Mouse (Mus musculus) WW6 (cell line): ENCODE measurements around the gene Rpl12.

Source experiments
- DNase-seq: peaks from one replicate; pipeline ENCODE4 v3.0.0-alpha.2; 2013; ENCODE audit warnings: low read depth, low spot score

Gene Rpl12

DNA sequence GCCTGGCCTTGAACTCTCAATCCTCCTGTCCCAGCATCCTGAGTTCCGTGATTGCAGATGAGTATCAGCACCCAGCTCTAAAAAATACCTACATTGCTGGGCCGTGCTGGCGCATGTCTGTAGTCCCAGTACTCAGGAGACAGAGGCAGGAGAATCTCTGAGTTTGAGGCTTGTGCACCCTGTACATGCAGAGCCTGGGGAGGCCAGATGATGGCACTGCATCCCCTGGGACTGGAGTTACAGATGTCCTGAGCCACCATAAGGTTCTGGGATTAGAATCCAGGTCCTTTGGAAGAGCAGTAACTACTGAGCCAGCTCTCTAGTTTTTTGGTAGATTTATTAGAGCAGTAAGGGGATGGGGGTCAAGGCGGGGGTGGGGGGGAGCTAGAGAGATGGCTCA lies 20.9 kb upstream of the Rpl12 start:
- DNase-seq, result no peak

DNA sequence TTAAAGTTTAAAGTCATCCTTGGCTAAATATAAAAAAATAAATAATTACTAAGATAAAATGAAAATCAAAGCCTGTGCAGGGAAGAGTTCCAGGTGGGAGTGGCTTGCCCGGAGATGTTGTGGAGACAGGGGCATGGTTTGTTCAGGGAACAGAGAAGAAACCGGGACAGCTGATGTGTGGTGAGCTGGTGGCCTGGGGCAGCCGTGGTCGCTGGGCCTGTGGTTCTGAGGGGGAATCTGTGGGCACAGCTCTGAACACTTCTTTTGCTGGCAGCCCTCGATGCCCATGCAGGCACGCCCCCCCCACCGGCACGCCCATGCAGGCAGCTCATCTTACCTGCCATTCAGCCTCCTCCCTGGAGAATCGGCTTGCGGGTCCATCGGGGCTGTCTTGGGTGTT lies 13.9 kb upstream of the Rpl12 start:
- no peak for DNase-seq

DNA sequence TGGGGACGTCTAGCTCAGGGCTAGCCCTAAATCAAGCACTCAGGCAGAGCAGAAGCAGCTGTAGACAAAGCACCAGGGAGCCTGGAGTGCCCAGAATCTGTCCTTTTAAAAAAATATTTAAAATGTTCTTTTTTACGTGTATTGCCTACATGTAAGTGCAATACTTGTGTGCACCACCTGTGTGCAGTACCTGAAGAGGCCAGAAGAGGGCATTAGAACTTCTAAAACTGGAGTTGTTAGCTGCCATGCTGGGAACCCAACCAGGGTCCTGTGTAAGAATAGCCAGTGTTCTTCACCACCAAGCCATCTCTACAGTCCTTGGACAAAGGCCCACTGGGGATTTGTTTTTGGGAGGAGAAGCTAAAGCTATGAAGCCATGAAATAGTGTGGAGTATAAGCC lies 6.8 kb upstream of the Rpl12 start:
- no peak for DNase-seq

DNA sequence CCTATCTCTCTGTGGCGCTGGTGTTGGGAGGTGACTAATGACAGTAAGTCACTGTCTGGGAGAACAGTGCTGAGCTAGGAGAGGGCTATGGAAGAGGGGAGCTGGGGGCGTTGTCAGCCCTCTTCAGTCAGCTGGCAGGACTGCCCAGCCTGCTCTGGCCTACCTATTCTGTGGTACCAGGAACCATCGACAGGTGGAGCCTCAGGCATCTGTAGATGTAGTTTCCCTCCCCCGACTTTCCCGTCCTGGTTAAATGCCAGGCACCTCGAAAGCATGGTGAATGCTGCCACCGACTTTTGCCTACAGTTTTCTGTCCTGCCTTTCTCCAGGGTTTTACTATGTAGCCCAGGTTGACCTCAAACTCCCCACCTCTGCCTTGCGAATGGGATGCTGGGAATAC lies 4.0 kb upstream of the Rpl12 start:
- DNase-seq, result no peak

DNA sequence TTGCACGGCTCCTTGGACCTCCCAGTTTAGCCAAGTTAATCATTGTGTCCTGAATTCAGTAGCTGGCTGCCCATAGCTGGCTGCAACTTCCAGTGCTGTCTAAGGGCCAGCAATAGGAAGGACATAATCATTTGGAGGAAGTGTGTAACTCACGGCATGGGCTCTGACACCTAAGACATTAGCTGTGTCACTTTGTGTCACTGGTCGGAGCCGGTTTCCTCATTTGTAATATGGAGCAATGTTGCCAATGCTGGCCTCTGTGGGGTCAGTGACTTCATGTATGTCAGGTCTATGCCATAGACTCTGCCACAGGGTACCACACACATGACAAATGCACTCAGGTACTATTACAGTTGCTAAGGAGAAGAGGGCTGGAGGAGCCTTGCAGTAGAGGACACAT lies 1.1 kb upstream of the Rpl12 start:
- no peak for DNase-seq

DNA sequence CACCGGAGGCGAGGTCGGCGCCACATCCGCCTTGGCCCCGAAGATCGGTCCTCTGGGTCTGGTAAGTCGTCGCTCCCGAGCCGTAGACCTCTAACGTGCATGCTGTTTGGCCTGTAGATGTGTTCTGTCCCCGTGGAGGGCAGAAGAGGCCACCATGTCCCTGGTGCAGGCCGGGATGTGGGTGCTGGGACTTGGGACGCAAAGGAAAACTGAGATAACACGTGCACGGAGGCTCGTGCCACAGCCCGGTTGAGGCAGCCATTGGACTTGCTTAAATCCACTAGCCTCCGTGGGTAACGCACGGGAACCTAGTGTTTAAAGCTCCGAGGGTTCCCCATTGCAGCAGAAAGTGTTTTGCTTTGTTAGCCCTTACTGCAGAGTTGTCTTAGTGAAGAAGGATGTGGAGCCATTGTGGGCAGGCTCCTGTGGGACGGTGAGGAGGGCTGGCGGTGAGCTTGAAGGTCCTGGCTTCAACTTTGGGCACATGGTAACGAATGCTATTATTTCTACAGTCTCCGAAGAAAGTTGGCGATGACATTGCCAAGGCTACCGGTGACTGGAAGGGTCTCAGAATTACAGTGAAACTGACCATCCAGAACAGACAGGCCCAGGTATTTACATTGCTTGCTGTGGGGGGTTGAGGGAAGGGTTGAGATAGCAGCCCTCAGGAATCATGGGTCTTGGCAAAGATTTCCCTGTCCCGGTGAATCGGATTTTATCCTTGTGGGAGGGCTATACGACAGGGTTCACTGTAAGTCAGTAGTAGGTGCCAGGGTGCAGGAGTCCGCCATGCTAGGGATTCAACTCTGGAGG lies 909 bp downstream of the Rpl12 start:
- DNase-seq, result no peak

DNA sequence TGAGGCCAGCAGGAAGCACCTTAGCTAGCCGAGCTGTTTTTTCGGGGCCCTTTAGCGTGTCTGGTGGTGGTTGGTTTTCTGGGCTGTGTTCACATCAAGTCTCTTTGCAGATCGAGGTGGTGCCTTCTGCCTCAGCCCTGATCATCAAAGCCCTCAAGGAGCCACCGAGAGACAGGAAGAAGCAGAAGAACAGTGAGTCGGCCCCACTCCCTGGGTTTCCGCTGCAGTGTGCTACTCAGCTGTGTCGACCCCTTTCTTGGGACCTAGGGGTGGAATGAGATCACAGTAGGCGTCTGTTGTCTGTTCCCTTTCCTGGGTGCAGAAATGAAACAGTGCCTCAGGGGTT lies 1.5 kb downstream of the Rpl12 start:
- no peak for DNase-seq

DNA sequence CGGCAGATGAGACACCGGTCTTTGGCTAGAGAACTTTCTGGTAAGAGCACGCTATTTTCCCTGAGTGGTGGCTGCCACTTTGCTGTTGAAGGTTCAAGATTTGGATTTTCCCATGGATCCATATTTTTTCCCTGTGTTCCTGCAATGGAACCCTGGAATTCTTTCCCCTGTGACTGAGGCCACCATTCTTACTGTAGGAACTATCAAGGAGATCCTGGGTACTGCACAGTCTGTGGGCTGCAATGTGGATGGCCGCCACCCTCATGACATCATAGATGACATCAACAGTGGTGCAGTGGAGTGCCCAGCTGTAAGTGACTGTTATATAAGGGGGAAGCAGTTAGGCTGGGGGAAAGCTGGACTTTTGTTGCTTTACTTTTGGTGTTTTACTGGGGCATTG lies 2.2 kb downstream of the Rpl12 start:
- no peak for DNase-seq

DNA sequence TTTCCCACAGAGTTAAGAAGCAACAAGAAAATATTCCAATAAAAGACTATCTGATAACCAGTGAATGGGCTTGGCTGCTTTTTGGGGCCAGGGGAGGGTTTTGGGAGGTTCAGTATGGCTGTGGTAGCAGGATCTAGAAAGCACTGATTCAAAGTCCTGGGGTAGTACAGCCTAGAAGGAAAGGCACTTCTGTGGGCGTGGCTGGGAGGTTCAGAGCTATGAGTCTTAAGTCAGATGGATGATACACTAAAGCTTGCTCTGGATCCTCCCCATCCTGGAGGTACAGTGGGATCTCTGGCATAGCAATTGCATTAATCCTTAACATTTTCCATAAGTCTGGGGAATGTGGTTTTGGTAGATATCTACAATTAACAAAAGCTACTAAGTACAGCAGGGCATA lies 2.6 kb downstream of the Rpl12 start:
- no peak for DNase-seq

DNA sequence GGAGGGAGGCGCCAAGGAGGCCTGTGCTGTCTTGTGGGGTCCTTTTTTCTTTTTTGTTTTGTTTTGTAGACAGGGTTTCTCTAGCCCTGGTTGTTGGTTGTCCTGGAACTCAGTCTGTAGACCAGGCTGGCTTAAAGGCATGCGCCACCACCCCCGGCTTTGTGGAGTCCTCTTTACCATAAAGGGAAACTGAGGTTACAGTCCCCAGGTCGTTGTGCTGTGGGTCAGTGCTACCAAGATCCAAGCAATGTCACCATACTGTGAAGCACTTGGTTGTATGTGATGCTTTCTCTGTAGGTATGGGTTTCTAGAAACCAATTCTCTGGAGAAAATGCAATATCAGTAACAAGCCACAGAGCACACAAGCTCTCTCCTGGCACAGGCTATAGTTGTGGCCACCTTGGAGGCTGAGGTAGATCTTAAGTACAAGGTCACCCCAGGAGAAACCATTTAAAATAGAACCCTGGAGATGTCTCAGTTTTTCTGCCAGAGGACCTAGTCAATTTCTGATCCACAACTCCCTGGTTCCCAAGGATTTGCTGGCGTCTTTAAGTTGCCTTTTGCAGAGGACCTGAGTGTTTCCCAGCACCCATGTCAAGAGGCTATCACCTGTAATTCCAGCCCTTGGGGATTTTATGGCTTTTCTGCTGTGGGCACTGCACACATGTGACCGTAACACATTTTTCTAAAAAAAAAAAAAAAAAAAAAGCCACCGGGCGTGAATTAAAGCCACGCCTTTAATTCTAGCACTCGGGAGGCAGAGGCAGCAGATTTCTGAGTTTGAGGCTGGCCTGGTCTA lies 3.5 kb downstream of the Rpl12 start:
- DNase-seq, result no peak

DNA sequence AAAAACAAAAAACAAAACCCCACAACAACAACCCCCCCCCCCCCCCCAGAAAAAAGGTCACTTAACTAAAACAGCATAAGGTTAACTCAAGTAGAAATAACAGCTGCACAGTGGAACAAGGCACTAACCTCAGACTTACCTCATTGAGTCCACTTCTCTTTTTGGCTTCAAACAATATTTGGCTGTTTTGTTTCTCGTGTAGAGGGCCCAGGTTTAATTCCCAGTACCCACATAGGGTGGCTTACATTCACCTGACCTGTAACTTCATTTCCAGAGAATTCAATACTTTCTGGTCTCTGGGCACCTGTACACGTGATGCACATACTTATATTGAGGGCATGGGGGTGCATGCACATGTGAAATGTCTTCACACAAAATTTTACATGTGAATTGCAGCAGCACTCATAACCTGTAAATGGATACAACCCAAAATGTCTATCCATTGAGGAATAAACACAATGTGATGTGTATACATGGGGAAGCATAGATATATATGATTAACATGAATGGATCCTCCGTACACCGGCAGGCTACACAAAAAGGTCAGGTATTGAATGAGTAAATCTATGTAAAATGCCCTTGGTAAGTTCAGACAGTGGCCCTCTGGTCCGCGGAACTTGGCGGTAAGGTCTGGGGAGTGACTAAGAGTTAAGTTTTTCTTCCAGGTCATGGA lies 4.3 kb downstream of the Rpl12 start:
- no peak for DNase-seq

DNA sequence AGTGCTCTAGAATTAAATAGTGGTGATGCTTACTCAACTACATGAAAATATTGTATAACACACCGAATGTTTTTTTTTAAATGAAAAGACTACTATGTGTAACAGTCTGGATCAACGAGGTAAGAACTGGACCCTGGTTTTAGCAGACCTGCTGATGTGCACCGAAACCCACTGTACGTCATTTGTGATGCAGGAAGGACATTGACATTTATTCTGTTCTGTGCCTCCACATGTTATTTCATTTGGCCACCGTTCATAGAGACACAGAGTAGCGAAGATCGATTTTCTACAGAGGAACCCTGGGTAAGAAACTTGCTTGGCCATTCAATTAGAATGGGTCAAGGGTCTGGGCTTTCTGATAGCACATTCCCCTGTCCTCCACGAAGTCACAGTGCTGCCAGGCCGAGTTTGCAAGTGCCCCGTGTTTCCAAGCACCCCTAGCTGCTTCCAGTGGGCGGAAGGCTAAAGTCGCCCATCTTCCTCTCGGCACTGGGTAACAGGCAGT lies 4.9 kb downstream of the Rpl12 start:
- DNase-seq, result no peak

DNA sequence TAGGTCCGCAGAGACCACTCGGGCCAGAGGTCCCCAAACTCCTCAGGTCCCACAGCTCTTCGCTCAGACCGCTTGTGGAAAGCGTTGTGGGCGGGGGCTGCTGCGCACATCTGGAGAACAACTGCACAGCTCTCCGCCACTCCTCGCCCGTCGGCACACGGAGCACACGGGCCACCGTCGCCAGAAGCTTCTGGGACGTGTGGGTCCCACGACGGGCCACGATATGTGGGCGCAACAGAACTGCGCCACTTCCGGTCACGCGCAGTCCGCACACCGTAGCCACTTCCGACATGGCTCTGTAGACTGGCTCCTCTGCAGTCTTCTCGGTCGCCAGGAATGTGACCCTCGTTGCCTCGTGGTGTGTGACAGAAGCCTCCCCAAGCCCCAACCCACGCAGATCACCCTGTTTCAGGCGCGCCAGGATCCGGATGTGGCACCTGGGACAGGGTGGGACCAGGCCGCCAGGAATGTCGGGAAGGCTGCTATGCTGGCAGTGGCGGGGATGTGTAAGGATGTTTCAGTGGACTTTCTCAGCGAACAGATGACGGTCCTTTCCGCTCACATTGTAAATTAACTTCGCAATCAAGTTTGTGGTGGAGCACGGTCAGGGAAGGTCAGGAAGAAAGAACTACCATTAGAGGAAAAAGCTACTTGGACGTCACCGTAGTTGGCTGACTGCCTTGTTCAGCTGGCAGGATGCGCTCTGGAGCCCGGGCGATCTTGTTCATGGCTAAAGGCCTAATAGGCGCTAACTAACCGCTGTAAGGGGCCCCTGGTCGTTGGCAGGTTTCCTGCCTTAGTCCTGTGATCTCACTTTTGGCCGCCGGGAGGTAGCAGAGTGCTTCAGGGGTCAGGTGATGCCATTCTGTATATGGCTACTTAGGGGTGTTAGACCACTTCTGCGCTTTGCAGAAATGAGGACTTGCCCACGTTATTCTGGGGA lies 5.6 kb downstream of the Rpl12 start:
- DNase-seq, result no peak

DNA sequence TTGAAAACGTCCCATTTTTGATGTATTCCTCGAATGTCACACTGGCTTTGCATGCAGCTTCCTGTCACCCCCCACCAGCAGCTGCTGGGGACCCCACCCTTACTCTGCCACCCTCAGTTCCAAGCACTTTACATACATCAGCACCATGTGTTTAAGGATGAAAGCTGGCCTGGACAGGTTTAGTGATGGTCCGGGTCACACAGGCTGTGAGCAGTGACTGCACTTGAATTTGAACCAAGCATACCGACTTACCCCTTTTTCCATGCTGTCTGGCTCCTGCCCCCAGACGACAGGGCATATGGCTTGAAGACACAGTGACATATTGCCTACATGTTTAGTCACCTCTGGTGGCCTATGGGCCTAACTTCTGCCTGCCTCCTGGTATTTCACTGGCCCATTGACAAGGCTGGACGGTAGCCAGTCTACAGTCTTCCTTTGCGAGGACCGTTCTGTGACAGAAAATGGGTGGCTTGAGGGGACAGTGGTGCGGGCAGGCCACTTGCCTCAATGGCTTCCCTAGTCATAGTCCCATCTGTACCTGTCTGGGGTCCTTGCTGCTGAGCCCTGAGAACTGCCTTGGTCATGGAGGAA lies 6.8 kb downstream of the Rpl12 start:
- no peak for DNase-seq

DNA sequence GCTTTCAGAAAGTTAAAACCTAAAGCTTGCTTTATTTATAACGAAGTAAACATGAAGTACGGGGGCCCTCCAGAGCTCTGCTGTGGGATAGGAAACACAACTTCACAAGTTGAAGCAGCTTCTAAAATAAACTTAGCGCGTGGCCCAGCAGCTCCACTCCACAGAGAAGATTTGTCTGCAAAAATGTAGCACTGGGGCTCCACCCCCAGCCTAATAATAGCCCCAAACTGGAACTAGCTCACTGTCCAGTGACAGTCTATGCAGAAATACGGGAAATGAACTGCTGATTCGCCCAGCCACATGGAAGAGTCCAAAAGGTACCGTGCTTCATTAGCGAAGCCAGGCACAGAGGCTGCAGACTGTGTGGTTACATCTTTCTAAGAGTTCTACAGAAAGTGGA lies 8.0 kb downstream of the Rpl12 start:
- DNase-seq, result no peak

DNA sequence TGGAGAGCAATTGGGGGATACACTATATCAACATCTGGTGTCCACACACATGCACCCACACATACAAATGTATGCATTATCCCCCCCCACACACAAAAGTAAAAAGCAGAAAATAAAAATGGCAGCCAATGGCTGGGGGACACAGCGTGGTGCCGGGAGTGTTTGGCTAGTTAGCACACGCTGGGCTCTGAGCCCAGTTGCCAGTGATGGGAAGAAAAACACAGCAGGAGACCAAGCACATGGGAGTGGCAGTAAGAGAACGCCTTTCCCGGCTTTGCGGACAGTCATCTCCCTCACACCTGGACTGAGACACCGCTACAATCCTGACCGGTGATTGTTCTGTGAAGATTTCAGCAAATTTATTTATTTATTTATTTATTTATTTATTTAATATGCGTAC lies 9.9 kb downstream of the Rpl12 start:
- DNase-seq, result no peak

DNA sequence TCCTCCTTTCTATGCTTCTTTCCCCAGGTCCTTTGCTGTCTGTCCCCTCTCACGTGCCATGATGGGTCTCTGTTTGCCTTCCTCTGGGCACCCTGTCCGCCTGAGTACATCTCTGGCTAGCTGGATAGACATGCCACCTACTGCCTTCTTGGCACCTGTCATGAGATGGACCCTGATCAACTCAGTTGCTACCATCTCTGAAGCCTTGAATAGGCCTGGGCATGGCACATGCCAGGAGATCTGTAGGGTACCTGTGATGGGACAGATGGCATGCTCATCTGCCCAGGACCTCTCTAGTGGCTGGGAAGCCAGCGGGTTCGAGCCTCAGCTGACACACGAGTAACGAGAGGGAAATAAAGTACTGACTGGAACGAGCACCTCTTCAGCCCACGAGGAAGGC lies 12.9 kb downstream of the Rpl12 start:
- no peak for DNase-seq

DNA sequence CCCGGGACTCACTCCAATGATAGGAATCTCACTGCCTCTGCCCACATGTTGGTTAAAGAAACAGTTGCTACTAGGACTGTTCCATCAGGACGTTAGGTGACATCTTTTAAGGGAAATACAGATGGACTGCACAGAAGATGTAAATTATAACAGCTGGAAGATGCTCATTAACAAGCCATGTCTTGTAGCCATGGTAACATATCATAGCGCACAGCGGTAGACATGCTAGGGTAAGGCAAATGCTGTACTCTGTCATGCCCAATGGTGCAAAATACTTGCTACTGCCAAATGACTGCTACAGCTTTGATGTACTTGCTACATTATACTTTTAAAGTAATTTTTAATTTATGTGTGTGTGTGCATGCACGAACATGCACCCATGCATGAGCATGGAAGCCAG lies 15.8 kb downstream of the Rpl12 start:
- DNase-seq, result no peak

DNA sequence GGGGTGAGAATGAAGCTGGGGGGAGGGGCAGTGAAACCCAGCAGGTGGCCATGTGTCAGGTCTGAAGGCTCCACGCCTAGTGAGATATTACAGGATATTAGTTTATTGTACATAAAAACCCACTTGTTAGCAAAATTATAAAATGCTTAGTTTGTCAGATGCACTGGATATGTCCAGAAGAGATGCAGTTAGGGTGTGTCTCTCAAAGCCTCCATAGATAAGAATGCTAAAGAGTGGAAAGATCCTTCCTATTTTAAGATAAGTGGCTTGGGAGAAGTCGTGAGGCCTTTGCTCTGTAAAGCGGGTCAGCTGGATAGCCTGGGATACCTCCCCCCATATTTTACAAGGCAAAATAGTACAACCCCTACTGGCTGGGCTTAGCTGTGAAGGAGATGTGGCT lies 17.3 kb downstream of the Rpl12 start:
- no peak for DNase-seq

DNA sequence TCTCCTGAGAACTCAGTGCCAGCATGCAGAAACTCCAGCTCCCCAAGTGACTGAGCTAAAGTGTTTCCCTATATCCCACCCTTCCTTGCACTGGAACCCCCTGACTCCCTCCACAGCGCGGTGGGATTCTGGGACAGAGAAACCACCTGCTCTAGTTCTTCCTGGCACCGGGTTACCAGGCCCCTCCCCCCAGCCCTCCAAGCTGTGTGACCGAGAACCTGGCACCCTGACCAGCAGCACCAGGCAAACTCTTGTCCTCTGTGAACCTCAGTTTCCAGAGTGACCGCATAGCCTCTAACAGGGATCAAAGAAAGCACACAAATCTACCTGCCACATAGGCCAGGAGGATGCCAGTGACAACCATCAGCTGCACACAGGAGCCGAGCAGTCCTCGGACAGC lies 18.3 kb downstream of the Rpl12 start:
- no peak for DNase-seq

DNA sequence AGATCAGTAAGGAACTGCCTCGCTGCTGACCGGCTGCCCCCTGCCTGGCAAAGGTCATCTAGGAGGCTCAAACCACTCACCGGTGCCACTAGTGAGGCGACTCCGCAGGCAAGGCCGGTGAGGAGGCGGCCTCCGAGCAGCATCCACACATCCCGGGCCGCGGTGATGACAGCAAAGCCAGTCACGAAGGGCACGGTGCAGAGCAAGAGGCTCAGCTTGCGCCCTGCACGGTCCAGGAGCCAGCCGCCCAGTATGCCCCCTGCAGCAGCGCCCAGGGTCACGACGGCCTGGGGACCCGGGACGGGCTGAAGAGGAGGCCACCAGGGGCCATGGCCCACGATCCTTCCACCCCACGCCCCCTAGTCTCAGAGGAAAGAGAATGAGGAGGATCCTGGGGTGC lies 19.9 kb downstream of the Rpl12 start:
- no peak for DNase-seq
